Mouse (Mus musculus): ENCODE results near the gene Ppp2r2c. TPM values are rescaled to one million over a fixed set of nuclear protein-coding genes. Genes with fewer than 3 reads are reported as not detected.
A peak's percentile ranks its signal among the peaks of the same experiment; 100 is the strongest.

Gene Ppp2r2c
- polyA plus RNA-seq, 1 experiment from 2014 or later = 0.08 TPM

DNA sequence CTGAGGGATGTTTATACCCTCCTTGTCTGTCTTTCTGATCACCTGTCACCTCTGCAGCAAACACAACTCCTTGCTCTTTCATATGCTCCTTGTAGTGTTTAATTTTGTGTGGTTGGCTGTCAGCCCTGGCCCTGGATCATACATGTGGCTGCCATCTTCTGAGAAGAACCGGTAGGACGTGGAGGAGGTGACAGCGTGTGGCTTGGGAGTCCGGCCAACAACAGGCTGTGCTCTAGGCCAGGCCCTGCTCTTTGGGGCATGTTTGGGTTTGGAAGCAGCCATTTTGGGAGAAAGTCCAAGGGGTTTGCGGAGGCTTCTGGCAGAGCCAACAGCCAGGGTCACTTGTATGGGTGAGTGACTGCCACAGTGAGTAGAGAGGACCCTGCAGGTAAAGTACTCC lies 12.3 kb downstream of the Ppp2r2c start:
- no peak overlapping the region for H3K4me3 ChIP-seq (ENCODE audit: low read length)
- H3K4me1 ChIP-seq (ENCODE audit: control insufficient read depth, insufficient read depth, low read length) = no peaks in the 10 kb centered on the region
- ATAC-seq (replicated peaks; ENCODE audit: extremely low read depth, insufficient read depth, low FRiP score) = no peak
- H3K27ac ChIP-seq (ENCODE audit: low read length) = no peak overlapping the region
- 78% methylated on average over 5 of the region's 5 CpGs for WGBS
- H3K9ac ChIP-seq (ENCODE audit: low read length) = no peak overlapping the region
- H3K9me3 ChIP-seq (replicated peaks; ENCODE audit: control insufficient read depth, low read length) = no peaks in the 10 kb centered on the region
- no peaks in the 10 kb centered on the region for H3K27me3 ChIP-seq (ENCODE audit: control insufficient read depth, insufficient read depth, low read length)
- no peaks in the 10 kb centered on the region for H3K36me3 ChIP-seq (ENCODE audit: control insufficient read depth, insufficient read depth)
- no peak overlapping the region for H3K4me2 ChIP-seq (ENCODE audit: low read depth, low read length)

DNA sequence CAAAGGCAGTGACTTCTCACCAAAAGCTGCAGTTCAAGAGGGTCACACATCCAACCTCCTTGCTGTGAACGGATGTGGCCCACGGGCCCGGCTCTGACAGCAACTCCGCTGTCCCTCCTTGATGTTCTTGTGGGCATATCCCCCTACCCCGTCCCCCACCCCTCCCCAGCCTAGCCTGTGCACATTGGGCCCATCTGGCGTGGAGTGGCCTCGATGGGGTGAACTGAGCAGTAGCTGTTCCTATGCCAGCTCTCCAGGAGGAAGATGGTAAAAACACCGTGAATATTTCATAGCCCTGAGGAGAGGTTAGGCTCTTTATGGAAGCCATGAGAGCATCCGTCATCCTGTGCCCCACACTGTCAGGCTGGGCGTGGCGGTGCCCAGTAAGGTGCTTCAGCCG lies 15.2 kb downstream of the Ppp2r2c start:
- Histone ChIP-seq H3K9ac (ENCODE audit: low read length) (no peak overlapping the region), H3K4me2 (ENCODE audit: low read depth, low read length) (no peak overlapping the region), H3K36me3 (ENCODE audit: control insufficient read depth, insufficient read depth) (no peaks in the 10 kb centered on the region), H3K4me1 (ENCODE audit: control insufficient read depth, insufficient read depth, low read length) (no peaks in the 10 kb centered on the region; the same call in 1 of the 2 replicates), H3K4me3 (ENCODE audit: low read length) (no peak overlapping the region), H3K9me3 (replicated peaks; ENCODE audit: control insufficient read depth, low read length) (no peaks in the 10 kb centered on the region), H3K27me3 (ENCODE audit: control insufficient read depth, insufficient read depth, low read length) (no peaks in the 10 kb centered on the region; the same call in 1 of the 2 replicates), H3K27ac (ENCODE audit: low read length) (no peak overlapping the region)
- 75% methylated on average over 12 of the region's 12 CpGs for WGBS
- ATAC-seq (replicated peaks; ENCODE audit: extremely low read depth, insufficient read depth, low FRiP score) = no peak

DNA sequence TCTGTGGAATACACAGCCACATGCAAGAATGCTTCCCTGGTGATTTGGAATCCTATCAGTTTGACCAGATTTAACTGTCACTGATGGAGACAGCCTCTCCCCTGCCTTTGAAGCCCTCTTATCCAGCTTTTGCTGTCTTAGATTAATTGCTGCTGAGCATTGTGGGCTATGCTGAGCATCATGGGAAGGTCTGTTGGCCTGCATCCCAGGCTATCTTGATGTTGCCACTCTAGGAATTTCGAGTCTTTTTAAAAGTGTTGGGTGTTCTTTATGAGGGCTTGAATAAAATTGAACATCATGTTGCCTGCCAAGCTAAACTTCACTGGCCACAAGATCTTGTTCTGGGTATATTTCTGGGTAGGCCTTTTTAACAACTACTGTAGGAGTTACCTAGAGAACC lies 16.8 kb downstream of the Ppp2r2c start:
- no peaks in the 10 kb centered on the region; the same call in 1 of the 2 replicates for H3K27me3 ChIP-seq (ENCODE audit: control insufficient read depth, insufficient read depth, low read length)
- no peak overlapping the region for H3K4me3 ChIP-seq (ENCODE audit: low read length)
- no peak for ATAC-seq (replicated peaks; ENCODE audit: extremely low read depth, insufficient read depth, low FRiP score)
- H3K27ac ChIP-seq (ENCODE audit: low read length) = no peak overlapping the region
- H3K9me3 ChIP-seq (replicated peaks; ENCODE audit: control insufficient read depth, low read length) = no peaks in the 10 kb centered on the region
- 23% methylated on average over 1 of the region's 1 CpGs for WGBS
- H3K36me3 ChIP-seq (ENCODE audit: control insufficient read depth, insufficient read depth) = no peaks in the 10 kb centered on the region
- H3K4me1 ChIP-seq (ENCODE audit: control insufficient read depth, insufficient read depth, low read length) = no peaks in the 10 kb centered on the region; the same call in 1 of the 2 replicates
- H3K9ac ChIP-seq (ENCODE audit: low read length) = no peak overlapping the region
- H3K4me2 ChIP-seq (ENCODE audit: low read depth, low read length) = no peak overlapping the region

DNA sequence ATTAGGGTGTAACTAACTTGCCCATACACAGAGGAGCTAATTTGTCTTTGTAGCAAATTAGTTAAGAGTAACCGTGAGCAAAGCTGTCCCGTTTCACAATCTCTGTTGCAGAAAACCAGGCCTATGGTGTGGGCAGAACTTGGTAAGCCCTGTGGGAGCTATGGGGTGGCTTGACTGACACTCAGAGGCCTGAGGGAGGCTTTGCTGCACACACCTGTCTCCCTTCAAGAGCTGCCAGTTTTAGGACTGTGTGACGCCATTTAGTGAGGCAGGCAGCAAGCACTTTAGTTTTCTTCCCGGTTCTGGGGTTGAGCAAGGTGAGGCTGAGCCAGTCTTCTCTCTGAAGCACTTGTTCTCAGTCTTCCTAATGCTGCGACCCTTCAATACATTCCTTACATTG lies 17.3 kb downstream of the Ppp2r2c start:
- H3K4me2 ChIP-seq (ENCODE audit: low read depth, low read length) = no peak overlapping the region
- no peak overlapping the region for H3K27ac ChIP-seq (ENCODE audit: low read length)
- peaks cover under 1% of the 10 kb centered on the region; the same call in 1 of the 2 replicates for H3K4me1 ChIP-seq (ENCODE audit: control insufficient read depth, insufficient read depth, low read length)
- H3K9ac ChIP-seq (ENCODE audit: low read length) = no peak overlapping the region
- WGBS = 80% methylated on average over 5 of the region's 5 CpGs
- no peaks in the 10 kb centered on the region for H3K36me3 ChIP-seq (ENCODE audit: control insufficient read depth, insufficient read depth)
- H3K9me3 ChIP-seq (replicated peaks; ENCODE audit: control insufficient read depth, low read length) = no peaks in the 10 kb centered on the region
- H3K27me3 ChIP-seq (ENCODE audit: control insufficient read depth, insufficient read depth, low read length) = no peaks in the 10 kb centered on the region; the same call in 1 of the 2 replicates
- H3K4me3 ChIP-seq (ENCODE audit: low read length) = no peak overlapping the region
- no peak for ATAC-seq (replicated peaks; ENCODE audit: extremely low read depth, insufficient read depth, low FRiP score)

DNA sequence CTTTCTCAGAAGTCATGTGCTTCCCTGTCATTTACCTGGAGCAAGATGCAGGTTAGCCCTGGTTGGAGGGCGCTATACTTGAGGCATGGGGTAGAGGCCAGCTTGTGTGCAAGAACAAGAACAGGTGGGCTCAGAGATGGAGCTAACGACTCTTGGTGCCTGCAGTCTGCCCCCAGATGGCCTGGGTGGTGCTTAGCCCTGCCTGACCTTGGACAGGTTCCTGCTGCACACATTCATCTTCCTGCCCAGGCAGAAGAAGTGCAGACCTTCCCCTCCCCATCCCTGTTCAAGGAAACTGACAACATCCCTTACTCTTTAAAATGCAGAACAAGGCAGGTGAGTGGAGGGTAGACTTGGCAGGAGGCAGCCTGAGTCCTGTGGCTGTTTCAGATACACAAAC lies 18.0 kb downstream of the Ppp2r2c start:
- Histone ChIP-seq H3K27ac (ENCODE audit: low read length) (no peak overlapping the region), H3K4me2 (ENCODE audit: low read depth, low read length) (no peak overlapping the region), H3K9me3 (replicated peaks; ENCODE audit: control insufficient read depth, low read length) (no peaks in the 10 kb centered on the region), H3K9ac (ENCODE audit: low read length) (no peak overlapping the region), H3K27me3 (ENCODE audit: control insufficient read depth, insufficient read depth, low read length) (no peaks in the 10 kb centered on the region; the same call in 1 of the 2 replicates), H3K4me3 (ENCODE audit: low read length) (no peak overlapping the region), H3K36me3 (ENCODE audit: control insufficient read depth, insufficient read depth) (no peaks in the 10 kb centered on the region), H3K4me1 (ENCODE audit: control insufficient read depth, insufficient read depth, low read length) (peaks cover 4% of the 10 kb centered on the region; the same call in 1 of the 2 replicates)
- no peak for ATAC-seq (replicated peaks; ENCODE audit: extremely low read depth, insufficient read depth, low FRiP score)
- WGBS = 59% methylated on average over 2 of the region's 2 CpGs

DNA sequence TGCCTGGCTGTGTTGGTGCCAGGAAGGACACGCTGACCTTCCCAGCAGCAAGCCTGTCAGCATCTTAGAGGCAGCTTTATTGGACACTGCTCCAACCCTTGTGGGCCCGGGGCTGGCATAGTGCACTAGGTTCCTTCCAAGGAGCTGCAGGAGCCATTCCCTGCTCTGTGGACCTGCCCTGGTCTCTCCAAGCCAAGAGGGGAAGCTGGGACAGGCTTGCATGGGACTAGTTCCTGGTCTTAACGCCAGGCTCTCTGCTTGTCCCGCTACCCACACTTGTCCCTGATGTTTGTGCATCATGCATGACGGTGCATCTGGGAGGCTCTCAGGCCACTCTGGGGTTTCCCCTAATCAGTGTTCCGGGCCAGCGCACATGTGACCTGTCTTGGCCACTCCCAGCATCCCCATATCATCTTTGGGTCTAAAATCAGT lies 18.6 kb downstream of the Ppp2r2c start:
- Histone ChIP-seq H3K4me2 (ENCODE audit: low read depth, low read length) (no peak overlapping the region), H3K4me1 (ENCODE audit: control insufficient read depth, insufficient read depth, low read length) (peaks cover 4% of the 10 kb centered on the region; the same call in 1 of the 2 replicates), H3K36me3 (ENCODE audit: control insufficient read depth, insufficient read depth) (no peaks in the 10 kb centered on the region), H3K27me3 (ENCODE audit: control insufficient read depth, insufficient read depth, low read length) (no peaks in the 10 kb centered on the region; the same call in 1 of the 2 replicates), H3K9ac (ENCODE audit: low read length) (no peak overlapping the region), H3K27ac (ENCODE audit: low read length) (no peak overlapping the region), H3K9me3 (replicated peaks; ENCODE audit: control insufficient read depth, low read length) (no peaks in the 10 kb centered on the region), H3K4me3 (ENCODE audit: low read length) (no peak overlapping the region)
- 62% methylated on average over 7 of the region's 7 CpGs for WGBS
- no peak for ATAC-seq (replicated peaks; ENCODE audit: extremely low read depth, insufficient read depth, low FRiP score)

DNA sequence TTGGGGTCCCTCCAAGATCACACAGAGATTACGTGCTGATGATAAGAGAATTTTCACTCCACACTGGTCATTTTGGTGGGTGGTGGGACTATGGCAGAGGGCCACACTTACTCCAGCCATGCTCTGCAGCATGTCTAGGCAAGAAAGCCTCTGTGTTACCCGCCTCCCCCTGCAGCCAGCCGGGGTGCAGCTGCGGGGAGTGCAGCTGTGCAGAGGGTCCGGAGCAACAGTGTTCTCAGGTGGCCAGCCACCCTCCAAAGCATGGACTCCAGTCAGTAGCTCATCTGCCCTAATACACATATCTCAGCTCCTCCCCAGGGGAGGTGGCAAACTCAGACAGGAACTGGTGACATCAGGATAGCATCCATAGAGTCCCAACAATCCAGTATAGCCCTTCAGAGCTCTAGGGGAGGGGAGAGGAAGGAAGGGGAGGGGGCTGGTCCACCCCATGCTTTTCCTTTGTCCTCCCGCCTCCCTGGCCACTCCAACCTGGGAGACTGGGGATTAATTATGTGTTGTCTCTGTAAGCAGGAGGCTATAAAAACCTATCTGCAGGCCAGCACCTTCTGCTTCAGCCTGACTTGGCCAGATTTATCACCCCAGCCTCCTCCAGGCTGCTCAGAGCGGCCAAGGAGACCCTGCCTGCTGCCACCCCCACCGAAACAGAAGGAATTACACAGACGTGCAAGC lies 19.1 kb downstream of the Ppp2r2c start:
- Histone ChIP-seq H3K9me3 (replicated peaks; ENCODE audit: control insufficient read depth, low read length) (no peaks in the 10 kb centered on the region), H3K4me1 (ENCODE audit: control insufficient read depth, insufficient read depth, low read length) (peaks cover 4% of the 10 kb centered on the region; the same call in 1 of the 2 replicates), H3K27ac (ENCODE audit: low read length) (no peak overlapping the region), H3K36me3 (ENCODE audit: control insufficient read depth, insufficient read depth) (no peaks in the 10 kb centered on the region), H3K27me3 (ENCODE audit: control insufficient read depth, insufficient read depth, low read length) (no peaks in the 10 kb centered on the region; the same call in 1 of the 2 replicates), H3K9ac (ENCODE audit: low read length) (no peak overlapping the region), H3K4me2 (ENCODE audit: low read depth, low read length) (no peak overlapping the region), H3K4me3 (ENCODE audit: low read length) (no peak overlapping the region)
- 41% methylated on average over 9 of the region's 9 CpGs for WGBS
- 0 out of 2 replicates have a peak, but pooled peaks have one; percentile 23 for ATAC-seq (replicated peaks; ENCODE audit: extremely low read depth, insufficient read depth, low FRiP score)

DNA sequence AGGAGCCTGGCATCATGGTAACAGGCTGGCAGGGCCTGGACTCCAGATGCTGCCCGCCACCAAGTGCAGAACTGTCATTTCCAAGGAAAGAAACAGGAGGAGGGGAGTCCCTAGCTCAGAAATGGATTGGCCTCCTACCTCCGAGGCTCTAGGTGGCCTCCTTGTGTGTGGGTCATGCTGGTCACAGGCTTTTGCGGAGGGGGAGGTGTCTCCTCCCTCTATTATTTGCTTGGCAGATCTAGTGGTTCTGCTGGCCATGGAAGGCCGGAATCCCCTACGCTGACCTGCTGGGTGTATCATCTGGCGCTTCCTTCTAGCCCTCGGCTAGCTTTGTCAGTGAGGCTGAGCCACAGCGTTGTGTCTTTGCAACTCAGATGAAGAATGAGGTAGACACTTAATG lies 20.2 kb downstream of the Ppp2r2c start:
- Histone ChIP-seq H3K4me1 (ENCODE audit: control insufficient read depth, insufficient read depth, low read length) (peaks cover 4% of the 10 kb centered on the region; the same call in 1 of the 2 replicates), H3K9me3 (replicated peaks; ENCODE audit: control insufficient read depth, low read length) (no peaks in the 10 kb centered on the region), H3K4me3 (ENCODE audit: low read length) (no peak overlapping the region), H3K4me2 (ENCODE audit: low read depth, low read length) (no peak overlapping the region), H3K27me3 (ENCODE audit: control insufficient read depth, insufficient read depth, low read length) (no peaks in the 10 kb centered on the region; the same call in 1 of the 2 replicates), H3K9ac (ENCODE audit: low read length) (no peak overlapping the region), H3K36me3 (ENCODE audit: control insufficient read depth, insufficient read depth) (no peaks in the 10 kb centered on the region), H3K27ac (ENCODE audit: low read length) (no peak overlapping the region)
- 84% methylated on average over 8 of the region's 8 CpGs for WGBS
- ATAC-seq (replicated peaks; ENCODE audit: extremely low read depth, insufficient read depth, low FRiP score) = no peak

DNA sequence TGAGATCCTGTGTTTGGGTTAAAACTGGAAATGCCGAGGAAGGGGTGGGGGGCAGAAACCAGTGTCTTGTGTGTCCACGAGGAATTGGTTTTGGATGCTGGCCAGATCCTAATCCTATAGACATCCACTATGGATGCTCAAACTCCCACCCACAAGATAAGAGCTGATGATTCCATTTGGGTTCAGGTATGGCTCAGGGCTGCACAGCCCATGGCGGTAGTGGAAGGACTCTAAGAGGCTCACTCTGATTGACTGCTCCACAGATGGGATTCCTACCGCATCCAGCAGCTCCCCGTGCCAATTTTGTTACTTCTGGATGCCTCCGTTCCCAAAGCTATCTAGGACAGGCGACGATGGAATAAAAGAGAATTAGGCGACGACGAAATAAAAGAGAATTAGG lies 20.6 kb downstream of the Ppp2r2c start:
- peaks cover 4% of the 10 kb centered on the region; the same call in 1 of the 2 replicates for H3K4me1 ChIP-seq (ENCODE audit: control insufficient read depth, insufficient read depth, low read length)
- ATAC-seq (replicated peaks; ENCODE audit: extremely low read depth, insufficient read depth, low FRiP score) = no peak
- H3K9me3 ChIP-seq (replicated peaks; ENCODE audit: control insufficient read depth, low read length) = no peaks in the 10 kb centered on the region
- no peak overlapping the region for H3K4me3 ChIP-seq (ENCODE audit: low read length)
- H3K27ac ChIP-seq (ENCODE audit: low read length) = no peak overlapping the region
- H3K4me2 ChIP-seq (ENCODE audit: low read depth, low read length) = no peak overlapping the region
- H3K36me3 ChIP-seq (ENCODE audit: control insufficient read depth, insufficient read depth) = no peaks in the 10 kb centered on the region
- WGBS = 85% methylated on average over 11 of the region's 11 CpGs
- H3K27me3 ChIP-seq (ENCODE audit: control insufficient read depth, insufficient read depth, low read length) = no peaks in the 10 kb centered on the region; the same call in none of the 2 replicates
- no peak overlapping the region for H3K9ac ChIP-seq (ENCODE audit: low read length)

Data from heart, embryonic 16.5 days (tissue).